Mouse (Mus musculus) adrenal gland, postnatal 36 days (tissue): ENCODE results near the gene 2310007B03Rik. TPM values are rescaled to one million over a fixed set of nuclear protein-coding genes. Genes with fewer than 3 reads are reported as not detected.

Experiments used
- DNase-seq, 2 experiments: peaks; one replicate each; pipeline ENCODE4 v3.0.0; 2021; ENCODE audit warnings: mixed read lengths in 1 of 2
- total RNA-seq, 2 experiments: library from RNA; stranded (reverse); gene quantifications; 2 replicates each; pipeline ENCODE4 v1.2.3; 2021

Gene 2310007B03Rik
- total RNA-seq, 2 experiments from 2014 or later, result not detected

DNA sequence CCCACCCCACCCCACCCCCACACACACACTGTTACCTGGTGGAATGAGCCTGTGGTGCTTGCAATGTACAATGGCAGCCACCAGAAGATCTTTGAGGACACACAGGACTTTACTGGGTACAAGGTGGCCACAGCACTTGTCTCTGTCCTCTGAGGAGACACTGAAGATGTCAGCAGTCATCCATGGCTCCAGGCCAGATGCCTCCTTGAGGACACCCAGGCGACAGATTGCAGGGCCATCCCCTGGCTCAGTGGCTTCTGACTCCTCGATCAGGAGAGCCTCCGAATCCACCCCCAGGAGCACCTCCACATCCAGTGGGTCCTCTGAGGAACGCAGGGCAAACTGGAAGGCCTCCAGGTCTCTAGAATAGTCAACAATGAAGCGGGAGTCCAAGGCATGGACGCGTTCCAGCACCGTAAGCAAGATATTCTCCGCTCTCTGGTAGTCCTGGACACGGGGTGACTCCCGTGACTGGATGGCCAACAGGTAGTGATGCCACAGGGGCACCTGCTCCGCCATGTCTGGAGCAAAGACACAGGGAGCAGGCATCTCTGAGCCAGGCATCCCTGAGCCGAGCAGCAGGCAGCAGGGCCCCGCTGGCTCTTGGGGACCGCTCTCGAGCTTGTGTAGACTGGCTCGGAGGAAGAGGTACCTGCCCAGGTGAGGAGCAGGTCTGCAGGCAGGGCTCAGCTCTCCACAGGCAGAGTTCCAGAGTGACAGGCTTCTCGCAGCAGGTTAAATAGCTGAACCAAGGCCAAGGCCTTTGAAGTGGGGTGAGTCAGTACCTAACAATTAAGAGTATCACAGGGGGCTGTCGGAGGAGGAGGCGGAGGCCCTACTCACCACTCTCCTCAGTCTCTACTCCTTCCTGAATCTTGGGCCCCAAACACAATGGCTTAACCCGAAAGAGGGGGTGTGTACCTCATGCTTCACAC, 915 bp downstream of the 2310007B03Rik start:
- no peak for DNase-seq

DNA sequence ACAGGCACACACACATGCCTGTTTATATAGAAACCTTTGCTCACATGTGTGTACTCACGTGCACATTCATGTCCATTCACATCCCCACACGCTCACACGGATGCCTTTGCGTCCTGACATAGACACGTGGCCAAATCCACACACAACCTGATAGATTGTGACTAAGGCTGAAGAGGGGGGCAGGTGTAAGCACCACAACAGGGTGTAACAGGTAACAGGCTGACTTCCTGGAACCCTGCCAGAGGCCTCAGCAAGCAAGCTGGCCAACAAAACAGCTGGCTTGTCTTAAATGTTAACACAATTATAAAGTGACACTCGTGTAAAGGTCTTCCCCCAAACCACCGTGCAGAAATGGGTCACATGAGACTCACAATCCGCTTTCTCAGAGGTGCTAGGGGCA, 1.8 kb downstream of the 2310007B03Rik start:
- no peak for DNase-seq

DNA sequence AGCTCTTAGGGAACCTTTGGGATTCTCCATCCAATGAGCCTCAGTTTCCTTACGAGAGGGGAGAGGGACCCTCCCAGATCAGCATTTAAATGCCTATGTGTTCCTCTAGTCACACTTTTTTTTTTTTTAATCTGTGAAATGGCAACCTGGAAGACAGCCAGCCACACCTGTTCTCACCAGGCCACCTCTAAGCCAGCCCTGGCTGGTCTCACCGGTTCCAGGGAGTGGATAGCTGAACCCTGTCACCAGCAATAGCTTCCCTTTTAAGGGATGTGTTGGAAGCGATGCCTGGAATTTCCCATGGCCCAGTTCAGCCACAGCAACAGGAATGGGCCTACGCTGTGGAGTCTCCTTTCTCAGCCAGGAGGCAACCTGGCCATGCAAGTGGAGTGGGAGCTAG, 3.2 kb downstream of the 2310007B03Rik start:
- no peak for DNase-seq

DNA sequence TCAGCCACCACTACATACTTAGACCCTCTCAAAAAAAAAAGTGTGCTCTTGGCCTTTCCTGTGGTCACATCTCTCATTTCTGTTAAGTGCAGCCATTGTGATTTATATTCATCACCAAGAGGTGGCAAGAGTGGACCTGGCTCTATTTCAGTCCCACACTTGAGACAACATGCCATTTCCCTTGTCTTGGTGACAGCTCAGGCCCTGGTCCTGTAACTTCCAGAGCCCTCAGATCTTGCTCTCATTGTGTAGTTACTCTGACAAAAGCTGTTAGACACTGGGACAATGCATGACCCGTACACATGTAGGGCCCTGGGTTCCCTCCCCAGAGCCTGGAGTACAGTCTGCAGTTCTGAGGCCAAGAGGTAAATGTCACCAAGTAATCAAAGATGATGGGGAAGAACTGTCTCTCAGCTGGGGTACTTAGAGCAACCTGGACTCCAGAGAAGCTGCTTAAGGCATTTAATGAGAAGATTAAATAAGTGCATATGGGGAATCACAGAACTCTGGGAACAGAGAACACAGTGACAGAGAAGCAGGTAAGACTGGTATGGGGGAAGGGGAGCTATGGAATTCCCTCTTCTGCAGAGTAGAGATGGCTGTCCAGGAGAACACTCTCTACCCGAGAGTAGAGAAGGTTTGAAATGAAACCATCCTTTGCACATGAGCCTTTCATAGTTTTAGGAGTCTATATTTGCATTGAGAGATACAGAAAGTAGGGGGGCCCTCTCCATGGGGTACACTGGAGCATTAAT, 9.7 kb downstream of the 2310007B03Rik start:
- DNase-seq, result no peak

DNA sequence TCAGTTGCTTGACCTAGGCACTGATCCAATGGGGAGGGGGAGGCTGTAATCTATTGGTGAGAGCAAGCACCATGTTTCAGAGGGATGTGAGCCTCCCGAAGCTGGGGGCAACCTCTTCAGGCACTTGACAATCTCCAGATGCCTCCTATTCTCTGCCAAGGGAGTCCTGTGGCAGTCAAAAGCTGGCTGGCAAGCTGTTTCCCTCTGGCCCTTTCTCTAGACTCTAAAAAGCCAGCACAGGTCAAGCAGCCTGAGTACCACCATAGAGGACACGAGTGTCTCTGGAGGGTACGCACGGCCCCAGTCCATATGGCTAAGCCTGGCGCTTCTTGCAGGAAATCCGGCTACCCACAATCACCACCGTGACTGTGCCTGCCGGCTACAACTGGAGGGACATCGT, 16.6 kb downstream of the 2310007B03Rik start:
- DNase-seq, result no peak

DNA sequence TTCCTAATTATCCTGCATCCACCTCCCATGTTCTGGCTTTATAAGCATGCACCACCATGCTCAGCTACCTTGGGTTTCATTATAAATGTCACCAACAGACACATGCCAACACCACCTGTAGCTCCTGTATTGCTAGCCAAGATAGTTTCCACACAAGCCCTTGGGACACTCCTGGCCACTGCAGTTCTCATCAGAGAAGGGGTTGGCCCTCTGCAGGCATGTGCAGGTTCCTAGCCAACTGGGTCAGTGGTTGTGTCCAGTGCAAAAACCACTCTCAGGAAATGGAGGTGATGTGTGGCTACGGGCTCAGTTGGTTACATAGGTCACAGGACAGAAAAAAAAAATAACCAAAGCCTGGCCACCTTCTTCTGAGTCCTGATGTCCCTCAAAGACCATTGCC, 17.9 kb downstream of the 2310007B03Rik start:
- DNase-seq, result peak in 1 of 2 experiments; percentile 42

DNA sequence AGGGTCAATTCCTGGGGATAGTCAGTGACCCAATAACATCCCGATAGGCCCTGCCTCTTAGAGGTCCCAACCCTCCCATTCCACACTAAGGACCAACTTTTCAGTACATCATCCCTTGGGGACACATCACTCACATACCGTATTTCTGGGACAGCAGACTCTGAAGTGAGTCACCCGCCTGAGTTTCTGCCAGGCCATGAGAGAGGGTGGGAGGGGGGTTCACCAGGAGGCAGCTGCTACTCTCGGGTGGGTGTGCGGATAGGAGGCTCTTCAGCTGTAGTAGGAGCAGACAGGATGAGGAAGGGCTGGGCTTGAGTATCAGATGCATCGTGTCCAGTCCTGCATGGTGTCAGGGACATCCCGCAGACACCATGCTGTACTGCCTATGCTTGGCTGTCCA, 21.0 kb downstream of the 2310007B03Rik start:
- no peak for DNase-seq

DNA sequence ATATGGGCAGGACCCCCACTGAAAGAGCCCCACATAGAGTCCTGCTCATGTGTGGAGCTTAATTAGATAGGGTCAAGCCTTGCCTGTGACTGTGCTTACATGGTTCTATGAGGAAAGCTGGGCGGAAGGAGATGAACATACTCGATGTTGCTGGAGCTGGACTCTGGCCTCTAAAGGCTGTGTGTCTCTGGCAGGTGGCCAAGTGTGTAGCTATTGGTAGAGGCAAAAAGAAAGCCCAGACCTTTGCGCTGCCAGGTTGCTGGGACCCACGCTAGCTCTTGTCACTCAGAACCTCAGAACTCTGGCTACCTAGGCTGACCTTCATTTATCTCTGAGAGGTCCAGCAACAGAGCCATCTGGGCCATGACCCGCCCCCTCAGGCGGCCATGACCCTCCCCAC, 22.2 kb downstream of the 2310007B03Rik start:
- peak in 1 of 2 experiments; percentile 44 for DNase-seq

DNA sequence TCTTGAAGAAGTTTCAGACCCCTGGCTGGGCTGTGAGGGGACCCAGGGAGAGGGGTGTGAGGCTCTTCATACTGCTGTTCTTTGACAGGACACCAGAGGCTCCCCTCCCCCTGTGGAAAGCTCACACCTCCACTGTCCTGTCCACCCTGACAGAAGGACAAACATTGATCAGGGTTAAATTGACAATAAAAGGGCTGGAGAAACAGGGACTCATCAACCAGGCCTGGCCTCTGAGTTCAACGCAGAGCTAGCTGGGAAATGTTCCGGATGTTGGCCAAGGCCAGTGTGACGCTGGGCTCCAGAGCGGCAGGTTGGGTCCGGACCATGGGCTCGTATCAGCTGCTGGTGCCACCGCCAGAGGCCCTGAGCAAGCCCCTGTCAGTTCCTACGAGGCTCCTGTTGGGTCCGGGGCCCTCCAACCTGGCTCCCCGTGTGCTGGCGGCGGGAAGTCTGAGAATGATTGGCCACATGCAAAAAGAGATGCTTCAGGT, 25.7 kb downstream of the 2310007B03Rik start, which contains the start of gene Agxt:
TSS of gene Agxt (plus strand) at position 205 of the 491 bp plus-strand sequence.
- no peak for DNase-seq

DNA sequence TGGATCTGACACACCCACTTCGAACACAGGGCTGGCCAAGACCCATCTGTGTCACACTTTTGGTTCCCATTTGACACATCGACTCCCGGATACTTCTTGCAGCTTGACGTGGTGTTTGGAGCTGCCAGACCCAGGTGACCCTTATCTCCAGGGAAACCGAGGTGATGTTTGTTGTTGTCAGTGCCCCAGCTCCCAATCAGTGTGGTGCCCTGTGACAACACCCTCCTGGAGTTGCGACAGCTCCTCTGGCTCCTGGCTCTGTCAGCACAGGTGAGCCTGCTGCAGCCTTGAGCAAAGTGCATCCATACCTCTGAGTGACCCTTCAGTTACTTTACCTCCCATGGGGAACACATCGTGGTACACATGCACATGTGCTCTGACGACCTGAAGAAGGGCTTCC, 28.1 kb downstream of the 2310007B03Rik start:
- peak in 1 of 2 experiments; percentile 10 for DNase-seq

DNA sequence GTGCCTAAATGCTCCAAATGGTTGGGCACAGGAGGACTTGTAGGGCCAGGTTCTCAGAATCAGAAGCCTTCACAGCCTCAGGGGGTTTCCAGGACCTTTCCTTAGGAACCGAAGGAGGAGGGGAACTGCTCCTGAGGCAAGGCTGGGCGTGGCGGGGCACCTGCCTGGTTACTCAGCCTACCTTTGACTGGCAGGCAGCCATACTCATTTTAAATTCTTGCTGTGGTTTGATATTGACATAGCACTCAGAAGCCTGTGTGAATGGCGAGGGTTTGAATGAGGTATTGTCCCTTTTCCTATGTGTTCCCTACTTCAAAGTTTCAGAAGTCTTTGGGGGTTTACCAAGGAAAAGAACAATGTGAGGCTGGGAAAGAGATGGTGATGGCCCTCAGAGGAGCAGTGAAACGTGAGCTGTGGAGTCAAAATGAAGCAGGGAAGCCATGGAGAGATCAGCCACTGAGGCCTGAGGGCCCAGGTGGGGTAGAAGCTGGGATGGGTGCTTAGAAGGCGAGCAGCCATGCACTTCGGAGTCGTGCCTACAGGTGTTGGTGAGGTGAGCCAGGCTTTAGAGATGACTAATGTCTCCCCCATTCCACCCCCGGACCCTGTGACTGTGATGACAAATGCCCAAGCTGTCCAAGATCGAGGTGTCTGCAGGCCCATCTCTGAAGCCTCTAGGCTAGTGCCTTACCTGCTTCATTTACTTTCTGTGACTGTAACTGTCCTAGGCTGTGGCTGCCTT, 30.3 kb downstream of the 2310007B03Rik start:
- no peak for DNase-seq

DNA sequence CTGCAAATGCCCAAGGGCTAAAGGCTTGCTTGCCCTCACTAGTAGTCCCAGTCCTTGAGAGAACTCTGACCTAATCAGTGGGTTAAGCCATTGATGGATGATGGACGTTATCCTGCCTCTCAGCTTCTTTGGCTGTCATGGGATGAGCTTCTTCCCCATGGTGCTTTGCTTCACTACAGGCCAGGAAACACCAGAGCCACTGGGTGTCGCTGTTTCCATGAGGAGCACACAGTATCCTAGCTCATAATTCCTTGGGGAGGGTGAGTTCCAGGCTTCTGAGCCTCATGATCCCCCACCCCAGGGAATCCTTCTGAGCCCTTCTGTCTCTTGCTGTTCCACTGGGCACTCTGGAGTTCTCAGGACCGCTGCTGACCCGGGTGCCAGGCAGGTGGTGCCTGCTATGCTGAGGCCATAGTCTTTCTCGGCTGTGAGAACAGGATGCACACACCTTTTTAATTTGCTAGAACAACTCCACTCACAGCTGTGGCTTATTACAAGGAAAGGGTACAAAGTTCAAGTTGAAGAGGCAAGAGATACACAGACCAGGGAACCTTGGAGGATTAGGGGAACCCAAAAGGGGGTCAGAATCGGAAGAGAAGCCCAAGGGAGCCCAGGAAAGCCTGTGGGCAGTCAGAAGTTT, 31.9 kb downstream of the 2310007B03Rik start:
- DNase-seq, result peak; percentile 63 to 73

DNA sequence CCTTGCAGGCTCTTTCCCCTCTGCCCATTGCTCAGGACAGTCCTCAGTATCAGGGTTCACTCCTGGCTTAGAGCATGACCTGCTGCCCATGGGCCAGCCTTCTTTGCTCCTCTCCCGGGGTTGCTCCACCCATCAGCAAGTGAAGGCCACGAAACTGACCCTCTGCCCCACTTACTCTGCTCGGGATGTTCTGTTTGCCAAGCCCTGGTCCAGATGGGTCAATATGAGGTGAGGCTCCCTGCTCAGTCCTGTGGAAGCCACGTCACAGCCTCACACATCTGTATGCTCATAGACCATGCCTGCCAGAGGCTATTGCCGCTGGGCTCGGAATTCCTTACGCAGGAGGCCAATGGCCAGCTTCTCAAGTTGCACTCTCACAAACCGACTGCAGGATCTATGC, 32.5 kb downstream of the 2310007B03Rik start:
- DNase-seq, result no peak

DNA sequence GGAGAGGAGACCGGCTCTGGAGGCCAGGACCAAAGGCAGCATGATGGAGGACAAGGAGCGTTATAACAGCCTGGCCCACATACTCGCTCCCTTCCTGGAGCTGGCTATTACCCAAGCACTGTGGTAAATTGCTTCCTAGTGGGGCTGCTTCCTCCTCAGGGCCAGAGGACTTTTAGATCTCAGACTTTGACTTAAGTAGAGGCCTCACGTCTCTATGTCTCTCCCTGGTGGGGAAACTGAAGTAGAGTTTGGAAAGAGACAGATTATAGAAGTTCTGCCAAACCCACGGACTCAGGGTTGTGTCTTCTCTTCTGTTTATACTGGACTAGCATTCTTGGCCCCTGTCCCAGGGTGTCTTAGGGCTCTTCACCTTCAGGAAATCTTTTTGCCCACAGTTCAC, 35.5 kb downstream of the 2310007B03Rik start:
- DNase-seq, result peak in 1 of 2 experiments; percentile 13

DNA sequence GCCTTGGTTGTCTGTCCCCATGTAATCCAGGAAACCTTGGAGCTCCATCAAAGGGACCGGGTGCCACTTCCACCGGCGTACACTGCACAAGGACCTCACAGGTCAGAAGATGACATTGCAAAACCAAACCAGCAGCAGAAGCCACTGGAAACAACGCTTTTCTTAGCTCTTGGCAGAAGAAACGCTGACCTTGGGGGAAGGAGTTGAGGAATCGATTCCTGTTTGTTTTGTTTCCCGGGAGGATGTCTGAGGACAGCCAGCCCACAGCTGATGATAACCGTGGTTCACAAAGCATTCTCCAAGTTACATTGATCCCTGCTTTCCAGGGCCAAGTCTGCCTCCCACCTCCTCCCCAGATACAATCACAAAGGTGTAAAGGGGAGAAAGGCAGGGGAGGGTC, 36.7 kb downstream of the 2310007B03Rik start:
- DNase-seq, result peak in 1 of 2 experiments; percentile 19

DNA sequence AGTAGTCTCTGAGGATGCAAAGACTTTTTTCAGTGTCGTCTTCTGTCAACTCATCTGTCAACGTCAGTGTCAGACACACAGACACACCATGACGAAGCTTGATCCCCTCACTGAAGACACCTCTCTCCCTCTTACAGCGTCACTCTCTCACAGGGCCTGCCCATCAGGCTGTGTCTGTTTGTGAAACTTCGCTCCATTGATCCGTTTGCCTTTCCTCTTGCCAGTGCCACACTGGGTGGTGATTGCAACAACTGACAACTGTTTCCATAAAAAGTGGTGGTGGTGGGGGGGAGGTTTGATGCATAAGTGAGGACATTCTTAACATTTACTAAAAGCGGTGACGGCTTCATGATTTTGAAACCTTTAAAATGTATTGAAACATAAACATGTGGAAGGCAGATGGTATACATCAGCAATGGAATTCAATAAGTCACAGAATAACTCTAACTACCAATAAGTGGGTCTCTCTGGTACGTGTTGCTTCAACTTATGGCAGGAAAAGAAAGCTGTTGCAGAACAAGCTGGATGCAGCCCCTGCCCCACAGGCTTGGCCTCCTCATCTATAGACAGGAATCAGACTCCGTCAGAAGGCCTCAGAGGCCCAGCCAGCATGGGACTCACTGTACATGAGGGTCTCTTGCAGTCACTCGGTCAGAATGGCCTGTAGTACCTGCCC, 37.4 kb downstream of the 2310007B03Rik start:
- no peak for DNase-seq

DNA sequence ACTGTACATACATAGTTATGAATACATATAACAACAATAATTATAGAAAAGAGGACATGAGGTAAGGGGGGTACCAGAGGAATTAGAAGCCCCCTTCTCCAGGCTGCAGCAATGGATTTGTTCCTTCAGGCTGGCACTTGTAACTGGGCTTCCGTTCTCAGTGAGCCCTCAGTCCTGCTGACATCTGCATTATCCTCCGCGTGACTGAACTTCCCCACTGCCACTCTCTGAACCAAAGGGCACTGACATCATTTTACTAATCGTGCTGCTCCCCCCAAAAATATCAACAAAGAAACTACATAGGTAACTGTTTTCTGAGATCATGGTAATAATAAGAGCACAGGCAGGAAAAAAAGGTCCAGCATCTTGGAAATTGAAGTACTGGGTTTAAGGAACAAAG, 41.9 kb downstream of the 2310007B03Rik start:
- DNase-seq, result no peak

DNA sequence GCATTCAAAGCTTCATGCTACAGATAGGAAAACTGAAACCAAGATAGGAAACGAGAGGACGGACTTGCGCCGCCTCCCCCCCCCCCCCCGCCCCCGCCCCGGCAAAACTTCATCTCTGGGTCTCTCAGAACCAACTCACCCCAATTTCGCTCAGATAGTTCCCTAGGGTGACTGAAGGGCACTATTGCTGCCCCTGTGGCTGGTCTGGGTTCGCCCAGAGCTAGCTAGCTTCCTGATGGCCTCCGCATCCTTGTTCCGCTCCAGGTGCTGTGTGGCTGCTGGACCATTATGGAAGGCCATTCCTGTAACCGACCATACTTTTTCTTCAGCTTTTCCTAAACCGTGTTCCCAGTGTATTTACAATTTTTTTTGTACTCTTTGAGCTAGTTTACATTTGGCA, 45.3 kb downstream of the 2310007B03Rik start:
- DNase-seq, result no peak

DNA sequence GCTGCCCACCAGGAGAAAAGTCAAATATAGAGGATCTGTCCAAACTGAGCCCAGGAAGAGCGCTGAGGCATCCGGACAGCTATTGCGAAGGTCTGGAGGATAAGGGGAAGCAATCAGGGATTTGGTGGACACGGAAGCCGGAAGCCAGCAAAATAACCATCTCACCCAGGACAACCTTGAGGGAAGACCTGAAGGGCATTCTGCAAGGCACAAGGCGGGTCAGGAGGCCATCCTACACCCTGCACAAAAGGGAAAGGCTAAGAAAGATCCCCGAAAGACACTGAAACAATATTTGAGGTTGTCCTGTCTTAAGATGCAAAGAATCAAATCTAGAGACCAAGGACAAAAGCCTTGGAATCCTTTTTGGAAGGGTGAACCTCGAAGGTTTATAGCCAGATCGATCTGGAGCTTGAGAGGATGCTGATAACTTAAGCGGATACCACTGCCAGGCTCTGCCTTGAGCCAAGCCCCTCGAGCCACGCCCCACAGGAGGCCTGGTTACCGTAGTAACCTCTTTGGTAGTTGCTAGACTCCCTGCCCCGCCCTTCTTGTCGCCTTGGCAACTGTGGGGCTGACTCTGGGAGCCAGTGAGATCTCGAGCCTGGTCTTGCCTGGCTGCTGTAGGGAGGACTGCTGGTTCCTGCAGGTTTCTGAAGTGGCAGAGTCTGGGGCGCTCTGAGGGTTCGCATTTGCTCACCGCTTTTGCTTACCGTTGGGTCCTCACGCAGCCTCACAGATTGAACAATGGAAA, 45.9 kb downstream of the 2310007B03Rik start:
- DNase-seq, result peak; percentile 77 to 83

DNA sequence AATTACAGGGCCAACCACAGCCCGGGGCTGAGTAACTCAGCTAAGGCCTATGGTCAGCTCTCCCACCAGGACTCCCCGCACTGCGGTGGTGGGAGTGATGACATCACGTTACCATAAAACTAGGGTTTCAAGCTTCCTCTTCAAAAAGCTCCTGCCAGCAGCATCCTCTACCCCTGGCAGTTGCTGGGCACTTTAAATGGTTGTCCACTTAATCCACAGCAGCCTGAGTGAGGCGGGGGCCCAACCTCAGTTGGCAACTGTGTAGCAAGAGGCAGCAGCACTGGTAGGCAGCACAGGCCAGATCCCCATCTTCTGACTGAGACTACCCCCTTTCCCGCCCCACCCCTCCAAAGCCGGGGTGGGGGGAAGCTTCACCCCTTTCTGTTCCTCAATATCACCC, 58.0 kb downstream of the 2310007B03Rik start:
- no peak for DNase-seq
